9 mouse cellular contexts compared by ENCODE assay signal in genomic region chr16:76200268-76200667, GRCm38 (mm10).
A peak's percentile ranks its signal among the peaks of the same experiment; 100 is the strongest.
DNase-seq lines count a peak whose midpoint lies in the region.
"Had no signal": no experiment of that assay in that cellular context is flagged by ENCODE, and none has a peak within 500 bp of the region (broad histone marks: within the 10 kb centered on the region; RNA-seq: fewer than 3 reads in every experiment).

No protein-coding gene starts in this region.

- H3K27me3 ChIP-seq in splenic B cell, adult 2 months (ENCODE audit: control insufficient read depth, insufficient read depth, low read length, poor library complexity, severe bottlenecking) = no peaks in the 10 kb centered on the region
- H3K27me3 ChIP-seq: CH12.LX had no signal

- no peaks in the 10 kb centered on the region for H3K36me3 ChIP-seq in splenic B cell, adult 2 months (ENCODE audit: control insufficient read depth, insufficient read depth, low read length, poor library complexity, severe bottlenecking)

- peak; percentile 33 for DNase-seq in adrenal gland, postnatal 14 days
- no peak for DNase-seq in adrenal gland, postnatal 4 days (ENCODE audit: low spot score in 2 of 2)
- peak; percentile 22 for DNase-seq in layer of hippocampus, adult 11-12 months (ENCODE audit: low spot score)
- no peak for DNase-seq in layer of hippocampus, adult 9-10 months (ENCODE audit: low spot score)
- DNase-seq in MEL-GATA-1-ER (ENCODE audit: extremely low read depth, low read depth) = peak; percentile 33
- peak; percentile 78 for DNase-seq in kidney, postnatal 10 days
- peak; percentile 27 for DNase-seq in splenic B cell, adult 2 months (ENCODE audit: low read depth, low spot score)
- no peak for DNase-seq in spleen, adult 12 weeks (ENCODE audit: low spot score)

Comparison
In these comparisons a context has a peak if more than half of its experiments do, and no peak if none do; other contexts are left out.
1. DNase-seq: peak in adrenal gland, postnatal 14 days (single experiment), layer of hippocampus, adult 11-12 months (single experiment), MEL-GATA-1-ER (single experiment), kidney, postnatal 10 days (single experiment) and splenic B cell, adult 2 months (single experiment); none in adrenal gland, postnatal 4 days (0 of 2), layer of hippocampus, adult 9-10 months (single experiment) and spleen, adult 12 weeks (single experiment).